Mouse (Mus musculus) megakaryocyte, embryonic 14.5 days (primary cell): ENCODE data around the gene Tbl1xr1.

Source experiments
- FLI1 ChIP-seq: IDR thresholded peaks from 2 replicates; pipeline ENCODE4 v1.6.1; 2012; ENCODE audit warnings: low read length, inconsistent platforms, mixed read lengths
- GATA1 ChIP-seq: IDR thresholded peaks from 3 replicates; pipeline ENCODE4 v1.6.1; 2012; ENCODE audit warnings: mixed read lengths, low read length, inconsistent platforms, borderline replicate concordance

DNA sequence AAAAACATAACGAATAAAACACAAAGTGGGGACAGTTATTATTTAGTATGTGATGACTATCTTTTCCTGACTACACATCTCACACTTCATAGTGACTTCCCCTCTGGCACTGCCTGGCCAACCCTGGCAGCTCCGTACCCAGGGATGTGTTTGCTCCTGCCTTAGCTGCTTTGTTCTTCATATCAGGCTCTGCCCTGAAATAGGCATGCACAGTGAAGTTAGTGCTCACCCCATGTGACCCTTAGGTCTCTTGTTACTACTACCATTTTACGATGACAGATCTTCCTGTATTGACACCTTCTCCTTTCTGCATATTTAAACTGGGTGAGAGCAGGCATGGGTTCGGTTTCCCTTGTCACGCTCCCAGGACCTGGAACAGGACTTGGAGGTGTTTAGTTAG is 16.3 kb downstream of the Tbl1xr1 start:
- TF ChIP-seq GATA1 (no peak), FLI1 (no peak)
